Mouse (Mus musculus) thymus, adult 2 months (tissue): ENCODE data around the gene Icam2.

Experiments
- CTCF ChIP-seq: fragments of 200-500 bp; IDR thresholded peaks from 2 replicates; pipeline ENCODE4 v1.5.1; 2012; ENCODE audit warnings: mild to moderate bottlenecking, control low read depth, low read length, moderate library complexity, borderline replicate concordance; ENCODE audit not compliant: control insufficient read depth, poor library complexity, insufficient read depth; ENCODE audit errors: extremely low read depth
- POLR2A ChIP-seq: fragments of 200-500 bp; IDR thresholded peaks from 2 replicates; pipeline ENCODE4 v1.6.1; 2012; ENCODE audit warnings: mild to moderate bottlenecking, low read length, control low read depth, moderate library complexity; ENCODE audit not compliant: control insufficient read depth, poor library complexity, insufficient read depth; ENCODE audit errors: extremely low read depth

GRCm38 (mm10) chr11:106364712-106365111 lies 23.2 kb downstream of the Icam2 start:
- TF ChIP-seq POLR2A, result no peak
- no peak for TF ChIP-seq CTCF
